Mouse (Mus musculus) layer of hippocampus, postnatal 25 days (tissue): ENCODE measurements at regions not wholly inside any gene's neighbourhood (a gene's known extent, or its start where the extent isn't known, plus 50 kb on each side); places are given as distances from the start of the nearest gene placed in this dataset.

Experiments used
- DNase-seq, 2 experiments: peaks; one replicate each; pipeline ENCODE4 v3.0.0; 2022; ENCODE audit warnings: mixed read lengths in 2 of 2, low spot score in 1 of 2; ENCODE audit errors: extremely low spot score in 1 of 2

DNA sequence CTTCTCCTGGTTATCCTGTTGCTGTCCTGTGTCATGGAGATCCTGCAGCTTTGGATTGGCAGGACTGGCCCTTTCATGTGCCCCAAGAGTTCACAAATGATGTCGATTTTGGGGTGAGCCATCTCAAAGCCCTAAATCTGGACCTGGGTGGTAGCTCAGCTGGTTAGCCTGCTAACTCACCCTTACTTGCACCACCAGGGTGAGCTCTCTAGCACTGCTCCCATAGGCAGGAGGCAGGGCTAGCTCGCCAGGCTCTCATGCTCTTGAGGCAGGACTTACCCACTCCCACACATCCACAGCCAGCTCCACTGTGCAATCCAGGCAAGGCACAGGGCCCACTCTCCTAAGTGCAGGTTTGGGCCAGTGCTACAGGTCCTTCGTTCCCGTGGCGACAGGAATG lies 605.5 kb upstream of the Nrp1 start:
- DNase-seq: no peak

DNA sequence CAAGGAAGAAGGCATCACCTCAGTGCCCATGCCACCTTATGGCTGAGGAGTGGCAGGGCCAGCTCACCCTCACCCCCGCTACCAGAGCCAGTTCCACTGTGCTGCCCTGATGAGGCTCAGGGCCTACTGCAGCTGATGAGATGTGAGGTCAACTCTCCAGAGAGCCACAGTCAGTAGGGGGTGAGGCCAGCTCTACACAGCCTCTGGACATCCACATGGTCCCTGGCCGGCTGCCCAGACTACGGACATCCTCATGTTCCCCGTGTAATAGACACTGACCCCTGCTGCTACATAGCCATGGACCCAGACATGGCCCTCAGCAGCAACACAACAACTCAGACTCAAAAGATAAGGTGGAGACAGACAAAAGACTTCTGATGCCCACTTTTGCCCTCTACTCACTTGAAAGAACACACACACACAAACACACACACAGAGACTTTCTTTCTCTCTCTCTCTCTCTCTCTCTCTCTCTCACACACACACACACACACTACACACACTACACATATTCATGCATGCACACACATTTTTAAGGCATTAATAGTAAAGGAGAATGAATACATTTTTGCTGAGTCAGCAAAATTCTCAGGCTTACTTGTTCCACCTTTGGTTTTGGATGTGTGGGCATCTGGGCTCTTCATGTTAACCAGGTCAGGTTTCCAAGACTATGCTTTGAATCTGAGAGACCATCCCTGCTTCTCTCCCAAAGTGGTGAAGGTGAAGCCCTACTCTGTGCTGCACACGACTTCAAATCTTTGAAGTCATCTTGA lies 604.4 kb upstream of the Nrp1 start:
- DNase-seq: no peak

DNA sequence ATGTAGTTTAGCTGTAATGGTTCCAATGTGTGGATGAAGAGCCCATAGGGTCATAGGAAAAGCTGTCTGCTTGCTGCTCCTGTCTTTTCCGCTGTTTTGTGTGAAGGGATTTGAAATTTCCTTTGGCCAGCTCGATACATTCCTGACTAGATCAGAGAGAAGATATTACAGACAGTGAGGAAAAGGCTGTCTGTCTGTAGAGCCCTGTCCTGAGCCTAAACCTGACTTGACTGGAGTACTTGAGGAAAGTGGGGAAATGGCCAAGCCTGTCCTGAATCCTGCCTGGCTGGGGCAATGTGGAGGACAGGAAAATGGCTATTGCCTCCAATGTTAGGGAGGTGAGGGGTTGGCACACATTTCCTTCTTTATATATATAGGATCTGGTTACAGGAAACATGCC lies 601.0 kb upstream of the Nrp1 start:
- DNase-seq: no peak

DNA sequence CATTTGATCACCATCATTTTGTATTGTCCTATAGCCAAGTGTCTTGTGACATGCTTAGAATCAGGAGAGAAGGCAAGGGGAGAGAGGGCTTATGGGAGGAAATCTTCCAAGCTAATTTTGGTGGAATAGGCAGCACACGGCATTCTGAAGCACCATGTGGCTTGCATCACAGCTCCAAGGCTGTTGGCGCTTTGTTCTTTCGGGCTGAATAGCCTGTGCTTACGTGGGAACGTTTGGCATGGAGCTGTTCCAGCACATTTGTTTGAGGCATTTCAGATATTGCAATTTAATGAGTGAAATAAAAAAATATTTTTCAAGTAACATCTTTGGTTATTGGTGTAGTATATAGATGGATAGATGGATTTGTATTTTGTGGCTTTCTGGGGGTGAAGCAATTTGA lies 598.5 kb upstream of the Nrp1 start:
- peak in 1 of 2 experiments; percentile 19 for DNase-seq

DNA sequence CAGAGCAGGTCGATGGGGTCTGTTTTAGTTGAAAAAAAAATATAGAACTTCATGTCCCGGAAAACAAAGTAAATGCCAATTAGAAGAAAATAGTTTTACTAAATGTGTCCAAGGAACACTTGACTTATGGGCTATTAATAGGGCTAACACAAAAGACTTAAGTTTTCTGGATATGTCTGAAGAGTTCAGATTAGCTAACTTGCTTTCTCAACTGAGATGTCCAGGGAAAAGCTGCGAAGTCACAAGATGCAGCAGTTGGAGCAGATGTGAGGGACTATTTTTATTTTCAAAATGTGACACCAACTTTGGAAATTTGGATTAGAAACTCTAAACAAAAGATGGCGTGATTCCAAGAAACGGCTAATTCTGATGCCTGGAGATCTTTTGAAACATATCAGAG lies 593.2 kb upstream of the Nrp1 start:
- DNase-seq: no peak

DNA sequence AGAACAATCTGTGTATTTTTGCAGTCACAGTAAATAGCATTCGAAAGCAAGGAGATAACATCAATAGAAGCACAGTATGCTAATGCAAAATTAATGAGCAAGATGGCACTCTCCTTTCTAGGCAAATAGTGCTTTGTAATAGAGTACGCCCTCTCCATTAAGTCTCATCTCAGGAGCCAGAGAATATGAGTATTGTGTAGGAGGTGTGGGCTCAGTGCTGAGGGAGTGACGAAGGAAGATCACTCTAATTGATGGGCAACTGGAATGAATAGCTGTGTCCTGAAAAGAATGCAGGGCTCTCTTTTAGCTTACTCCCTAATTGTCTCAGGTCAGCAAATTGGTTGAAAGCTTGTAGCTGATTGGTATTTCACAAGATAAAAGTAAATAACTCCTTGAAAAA lies 590.1 kb upstream of the Nrp1 start:
- DNase-seq: no peak

DNA sequence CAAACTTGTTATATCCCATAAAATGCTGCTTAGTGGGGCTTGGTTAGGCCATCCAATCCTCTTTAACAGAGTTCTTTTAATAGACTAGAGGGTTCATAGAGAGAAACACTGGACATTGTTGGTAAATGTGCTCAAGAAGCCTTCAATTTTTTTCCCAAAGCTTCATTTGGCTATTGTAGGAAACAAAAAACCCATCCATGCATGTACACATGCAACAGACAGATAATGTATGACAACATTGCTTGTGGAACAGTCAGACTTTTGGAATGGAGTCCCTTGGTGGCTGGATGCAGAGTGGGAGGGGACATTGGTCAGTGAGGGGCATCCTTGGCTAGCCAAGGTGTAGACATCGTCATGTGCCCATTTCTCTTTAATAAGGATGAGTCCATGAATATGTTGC lies 588.8 kb upstream of the Nrp1 start:
- DNase-seq: no peak

DNA sequence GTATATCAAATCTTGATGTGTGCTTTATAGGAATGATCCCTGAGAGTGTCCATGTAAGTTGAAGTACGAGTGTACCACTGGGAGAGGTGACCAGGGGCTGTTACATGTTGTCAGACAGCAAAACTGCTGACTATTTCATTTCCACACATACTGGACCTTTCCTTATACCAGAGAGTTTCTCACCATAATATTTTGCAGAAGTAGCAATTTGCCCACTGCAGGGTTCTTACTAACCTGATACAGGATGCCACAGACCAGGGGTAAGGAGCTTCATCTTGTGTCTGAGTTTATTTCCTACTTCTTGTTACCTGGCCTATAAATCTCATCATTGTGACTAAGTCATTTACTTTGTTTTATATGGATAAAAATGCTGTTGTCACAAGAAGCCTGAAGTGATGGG lies 586.6 kb upstream of the Nrp1 start:
- DNase-seq: no peak

DNA sequence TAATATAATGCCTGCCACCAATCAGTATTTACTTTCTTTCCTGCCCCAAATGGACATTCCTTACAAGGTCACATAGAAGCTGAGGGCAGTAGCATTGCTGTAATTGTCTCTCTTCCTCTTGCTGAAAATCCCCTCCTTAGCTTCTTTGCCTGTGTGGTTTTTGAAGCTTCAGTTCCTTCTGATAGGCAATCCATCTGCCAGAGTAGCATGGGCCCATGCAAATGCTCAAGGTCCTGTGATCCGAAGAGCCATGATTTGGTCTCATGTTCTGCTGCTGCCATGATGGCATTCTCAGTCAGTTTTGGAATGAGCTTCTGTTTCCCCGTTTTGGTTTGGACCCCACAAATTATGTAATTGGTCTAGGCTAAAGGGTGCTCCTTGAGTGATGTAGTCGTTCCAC lies 586.0 kb upstream of the Nrp1 start:
- no peak for DNase-seq

DNA sequence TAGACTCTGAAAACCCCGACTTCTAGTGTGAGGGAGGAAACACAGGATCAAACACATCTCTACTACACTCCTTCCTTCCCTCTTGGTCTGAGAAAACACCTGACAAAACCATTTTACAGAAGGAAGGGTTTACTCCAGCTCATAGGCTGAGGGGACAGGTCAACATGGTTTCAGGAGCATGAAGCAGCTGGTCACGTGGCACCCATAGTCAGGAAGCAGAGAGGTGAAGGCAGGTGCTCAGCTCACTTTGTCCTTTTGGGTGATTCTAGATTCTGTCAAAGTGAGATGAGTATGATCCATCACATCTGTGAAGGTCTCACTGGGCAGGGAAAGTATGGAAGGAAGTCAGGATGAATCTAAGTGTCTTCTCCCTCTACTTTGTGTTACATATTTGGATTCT lies 585.5 kb upstream of the Nrp1 start:
- no peak for DNase-seq

DNA sequence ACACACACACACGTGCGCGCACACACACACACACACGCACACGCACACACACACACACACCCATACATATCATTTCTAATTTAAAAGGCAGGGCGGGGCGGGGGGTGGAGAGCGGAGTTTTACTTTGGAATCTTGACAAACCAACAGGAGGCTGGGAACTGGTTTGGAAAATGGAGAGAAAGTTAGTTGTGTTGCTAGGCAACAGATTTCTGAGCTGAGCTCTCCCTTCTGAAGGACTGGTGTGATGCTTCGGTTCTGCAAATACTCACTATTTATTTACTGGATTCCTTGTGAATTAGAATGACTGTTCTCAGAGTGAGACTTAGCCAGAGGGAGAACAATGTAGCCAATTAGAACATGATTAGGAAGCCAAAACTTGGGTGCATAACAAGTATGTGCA lies 583.8 kb upstream of the Nrp1 start:
- peak in 1 of 2 experiments; percentile 12 for DNase-seq

DNA sequence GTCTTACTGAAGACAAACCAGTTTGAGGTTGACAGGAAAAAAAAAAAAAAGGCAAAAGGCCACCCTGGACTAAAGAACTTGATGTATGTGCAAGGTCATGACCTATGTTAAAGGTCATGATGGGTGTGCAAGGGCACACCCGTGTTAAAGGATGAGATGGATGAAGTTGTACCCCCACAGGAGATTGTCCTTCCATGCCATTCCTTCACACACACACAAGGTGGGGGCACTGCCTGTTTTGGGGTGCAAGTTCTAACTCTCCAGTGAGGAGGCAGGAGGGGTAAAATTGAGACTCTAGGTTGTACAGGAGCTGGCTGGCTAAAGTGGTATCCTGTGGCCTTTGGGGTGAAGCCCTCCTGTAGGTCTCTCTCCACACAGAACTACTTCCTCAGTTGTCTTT lies 583.2 kb upstream of the Nrp1 start:
- no peak for DNase-seq

DNA sequence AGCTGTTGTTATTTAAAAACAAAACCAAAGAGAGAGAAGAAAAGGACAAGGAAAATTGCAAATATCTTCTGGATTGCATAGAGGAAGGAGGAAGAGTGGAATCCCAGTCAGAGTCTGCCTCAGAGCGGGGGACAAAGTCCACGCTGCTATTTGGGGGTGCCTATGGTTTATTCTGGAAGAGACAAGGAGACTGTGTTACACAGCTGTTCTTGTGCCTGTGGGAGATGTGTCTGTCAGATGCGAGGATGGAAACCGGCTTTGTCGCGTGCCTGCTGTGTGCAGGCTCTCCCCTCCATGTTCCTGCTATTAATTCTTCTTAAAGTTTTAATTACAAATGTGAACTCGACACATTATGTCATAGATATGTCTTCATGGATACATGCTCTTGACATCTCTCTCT lies 582.7 kb upstream of the Nrp1 start:
- peak in 1 of 2 experiments; percentile 11 for DNase-seq

DNA sequence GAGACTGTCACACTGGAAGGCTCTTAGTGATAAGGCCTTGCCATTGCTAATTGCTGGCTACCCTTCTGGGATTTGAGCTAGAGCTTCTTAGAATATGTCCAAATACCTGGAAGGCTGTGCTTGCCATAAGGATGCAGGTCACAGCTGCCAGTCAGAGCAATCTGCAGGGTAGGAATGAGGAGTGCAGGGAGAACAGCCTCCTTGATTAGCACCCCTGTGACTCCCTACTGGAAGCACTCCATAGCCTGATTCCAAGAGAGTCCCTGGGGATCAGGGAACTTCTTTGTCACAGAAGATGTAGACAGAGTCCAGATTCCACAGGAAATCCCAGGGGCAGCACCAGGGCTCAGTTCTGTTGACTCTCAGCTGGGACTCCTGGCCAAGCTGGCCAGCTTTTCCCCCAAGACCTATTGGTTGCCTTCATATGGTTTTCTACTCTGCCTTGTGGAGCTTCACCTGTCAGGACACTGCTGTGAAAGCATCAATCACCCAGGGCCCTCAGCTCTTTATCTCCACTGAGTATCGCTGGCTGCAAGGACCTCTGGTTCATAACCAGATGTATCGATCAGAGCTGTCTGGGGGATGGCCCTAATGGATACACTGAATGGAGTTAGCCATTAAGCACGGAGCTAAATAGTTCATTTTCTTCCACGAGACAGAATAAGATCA lies 579.9 kb upstream of the Nrp1 start:
- no peak for DNase-seq

DNA sequence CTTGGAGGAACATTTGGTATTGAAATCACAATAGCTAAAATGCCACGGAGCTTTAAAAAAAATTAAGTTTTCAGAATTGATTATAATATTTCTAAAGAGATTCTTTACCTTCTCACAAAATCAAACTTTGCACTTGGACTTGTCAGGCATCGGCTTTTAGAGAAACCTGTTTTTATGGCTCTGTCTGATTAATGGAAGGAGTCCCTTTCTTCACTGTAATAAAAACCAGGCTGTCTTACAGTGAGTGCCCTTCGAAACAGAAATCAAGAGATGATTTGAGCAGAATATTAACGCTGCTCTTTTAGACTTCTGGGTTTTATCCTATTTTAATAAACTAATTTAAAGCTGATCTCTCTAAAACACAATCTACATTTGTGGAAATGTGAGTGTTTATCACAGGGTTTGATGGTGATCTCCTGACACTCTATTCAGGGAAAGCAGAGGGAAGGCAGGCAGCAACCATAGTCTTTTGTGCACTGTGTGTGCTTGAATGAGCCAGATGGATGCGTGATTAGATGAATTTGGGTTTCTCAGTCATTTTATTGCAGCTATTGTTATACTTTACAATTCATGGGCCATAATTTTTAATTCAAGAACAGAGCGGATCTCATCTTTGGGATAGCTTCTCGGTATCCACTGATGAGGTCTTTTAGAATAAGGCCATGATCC lies 579.2 kb upstream of the Nrp1 start:
- no peak for DNase-seq

DNA sequence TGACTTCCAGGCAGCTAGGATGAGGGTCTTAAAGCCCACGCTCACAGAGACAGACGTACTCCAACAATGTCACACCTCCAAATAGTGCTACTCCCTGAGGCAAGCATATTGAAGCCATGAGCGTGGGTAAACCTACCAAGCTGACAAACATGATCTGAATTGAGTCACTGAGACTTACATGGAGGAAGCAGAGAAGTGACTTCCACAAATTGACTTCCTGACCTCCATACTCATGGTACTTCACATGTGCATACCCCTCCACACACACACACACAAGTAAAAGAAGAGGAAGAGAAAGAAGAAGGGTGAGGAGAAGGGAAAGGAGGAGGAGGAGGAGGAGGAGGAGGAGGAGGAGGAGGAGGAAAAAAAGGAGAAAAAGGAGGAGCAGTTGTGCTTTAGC lies 577.8 kb upstream of the Nrp1 start:
- no peak for DNase-seq

DNA sequence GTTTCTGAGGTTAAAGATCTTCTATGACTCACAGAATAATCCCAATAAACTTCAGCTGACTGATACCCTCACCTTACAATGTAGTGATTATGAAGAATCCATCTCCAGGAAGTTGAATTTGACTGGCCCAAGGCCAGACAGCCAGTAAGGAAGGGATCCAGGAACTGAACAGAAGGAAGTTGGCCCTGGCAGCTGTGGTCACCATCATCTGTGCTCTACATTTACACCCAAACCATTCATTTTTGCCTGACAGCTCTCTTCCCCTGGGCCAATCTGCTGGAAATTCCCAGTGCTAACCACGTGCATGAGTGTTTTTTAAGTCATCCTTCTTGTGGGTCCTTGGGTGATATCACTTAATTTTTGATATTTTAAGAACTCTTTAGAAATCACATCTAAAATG lies 577.4 kb upstream of the Nrp1 start:
- DNase-seq: no peak

DNA sequence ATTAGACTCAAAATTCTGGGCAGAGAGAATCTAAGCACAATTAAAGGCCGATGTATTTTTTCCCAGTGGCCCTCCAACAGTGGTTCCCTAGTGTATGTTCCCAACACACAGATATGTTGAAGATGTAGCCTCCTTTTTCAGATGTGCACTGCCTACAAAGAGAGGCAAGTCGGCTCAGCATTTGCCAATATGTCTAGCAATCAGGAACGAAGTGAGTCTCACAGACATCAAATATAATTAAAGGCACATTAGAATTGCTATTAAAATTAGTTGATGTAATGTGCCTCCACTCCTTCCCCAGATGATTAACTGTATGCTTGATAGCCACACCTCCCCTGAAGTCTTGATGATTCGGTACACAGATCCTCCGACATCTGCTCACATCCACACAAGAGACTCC lies 565.8 kb upstream of the Nrp1 start:
- no peak for DNase-seq

DNA sequence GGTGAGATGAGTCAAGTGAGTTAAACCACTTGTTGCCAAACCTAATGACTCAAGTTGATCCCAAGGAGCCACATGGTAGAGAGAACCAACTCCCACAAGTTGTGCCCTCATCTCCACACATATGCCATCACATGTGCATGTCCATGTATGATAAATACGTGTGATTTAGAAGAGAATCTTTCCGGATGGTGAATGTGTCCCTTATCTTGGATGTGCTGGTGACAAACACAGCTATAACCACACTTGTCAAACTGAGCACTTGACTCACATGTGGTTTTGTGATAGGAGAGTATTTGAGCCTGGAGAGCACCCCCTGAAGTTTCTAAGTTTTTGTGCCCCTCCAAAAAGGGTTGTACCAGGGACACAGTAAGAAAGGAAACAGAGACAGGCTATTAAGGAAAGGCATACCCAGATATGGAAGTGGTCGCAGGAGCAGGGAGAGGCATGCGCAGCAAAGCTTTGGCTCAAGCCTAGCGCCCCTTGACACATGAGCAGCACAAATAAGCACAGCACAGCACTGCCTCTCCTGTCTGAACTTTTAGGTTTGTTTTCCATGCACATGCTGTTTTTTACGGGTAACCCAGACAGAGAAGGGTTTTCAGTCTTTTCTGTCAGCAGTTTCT lies 558.4 kb upstream of the Nrp1 start:
- no peak for DNase-seq

DNA sequence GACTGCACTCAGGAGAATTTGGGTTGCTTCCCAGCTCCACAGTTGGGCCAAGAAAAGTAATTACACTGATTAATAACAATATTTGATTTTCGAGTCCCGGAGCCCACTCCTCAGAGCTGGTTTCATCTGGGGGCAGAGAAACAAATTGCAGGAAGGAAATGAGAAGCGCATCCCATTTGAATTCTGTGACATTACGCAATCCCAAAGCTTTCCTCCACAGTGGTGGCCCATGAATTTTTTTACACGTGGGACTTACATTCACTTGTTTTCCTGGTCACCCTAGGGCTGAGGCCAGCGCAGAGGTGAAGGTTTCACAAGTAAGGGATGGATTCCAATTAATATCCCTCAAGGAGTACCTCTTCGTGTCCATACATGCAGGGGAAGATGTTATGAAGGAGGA lies 556.3 kb upstream of the Nrp1 start:
- no peak for DNase-seq

DNA sequence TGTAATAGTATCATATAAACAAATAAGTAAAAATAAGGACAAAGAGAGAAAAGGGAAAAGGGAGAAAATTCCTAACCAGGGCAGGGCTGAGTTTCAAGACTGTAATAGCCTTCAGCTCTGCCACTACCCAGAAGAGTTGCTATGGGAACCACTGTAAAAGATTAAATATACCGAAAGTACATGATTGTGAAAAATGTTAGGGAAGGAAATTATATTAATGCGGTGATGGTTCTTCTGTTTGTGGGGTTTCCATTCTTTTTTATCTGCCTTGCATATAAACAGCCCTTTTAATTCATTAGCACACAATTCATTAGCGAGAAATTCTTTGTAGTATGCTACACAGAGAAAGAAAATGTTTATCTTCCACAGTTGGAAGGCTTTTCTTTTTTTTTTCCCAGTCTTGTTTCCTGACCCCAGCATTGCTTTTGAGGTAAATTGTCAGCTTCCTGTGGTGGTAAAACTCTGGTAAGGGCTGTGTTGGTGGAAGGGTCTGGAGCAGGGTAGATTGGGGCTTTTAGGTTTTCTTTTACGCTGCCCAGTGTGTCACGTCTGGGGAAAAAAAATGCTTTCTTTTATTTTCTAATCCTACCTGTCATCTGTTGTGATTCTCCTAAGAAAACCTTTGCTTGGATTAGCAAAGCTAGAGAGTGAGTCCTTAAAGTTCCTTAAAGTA lies 555.6 kb upstream of the Nrp1 start:
- DNase-seq: no peak
